8 mouse cellular contexts compared by ENCODE assay signal in genomic region chr4:136144126-136144926, GRCm38 (mm10). TPM values are rescaled to one million over a fixed set of nuclear protein-coding genes. Genes with fewer than 3 reads are reported as not detected.
DNase-seq lines count a peak whose midpoint lies in the region; ATAC-seq and TF ChIP-seq lines count a peak whose summit lies in the region.

No protein-coding gene starts in this region.

- H3K27me3 ChIP-seq in embryonic facial prominence, embryonic 15.5 days, result no peaks in the 10 kb centered on the region
- peaks cover 96% of the 10 kb centered on the region for H3K27me3 ChIP-seq in megakaryocyte, embryonic 14.5 days (replicated peaks)

- no peak for TF ChIP-seq CTCF in layer of hippocampus, adult 2 months (conservative IDR thresholded peaks at IDR 0.05)

- ATAC-seq in embryonic facial prominence, embryonic 15.5 days (ENCODE audit: insufficient number of reproducible peaks, low FRiP score, low TSS enrichment, low read depth), result no peak

- under 1% methylated on average over 50 of the region's 50 CpGs for WGBS in embryonic facial prominence, embryonic 15.5 days

- H3K4me2 ChIP-seq in embryonic facial prominence, embryonic 15.5 days (replicated peaks), result peak overlapping the region; percentile 73

- no peaks in the 10 kb centered on the region for H3K36me3 ChIP-seq in embryonic facial prominence, embryonic 15.5 days
- no peaks in the 10 kb centered on the region for H3K36me3 ChIP-seq in megakaryocyte, embryonic 14.5 days (replicated peaks; ENCODE audit: low read length)

- H3K4me3 ChIP-seq in layer of hippocampus, adult 2 months, result peak overlapping the region; percentile 67
- H3K4me3 ChIP-seq in embryonic facial prominence, embryonic 15.5 days (replicated peaks), result peak overlapping the region; percentile 92
- peak overlapping the region; percentile 87 for H3K4me3 ChIP-seq in megakaryocyte, embryonic 14.5 days (replicated peaks)

- intact Hi-C loops in heart, postnatal 10 days (cut with DNase I), result no loop called here

- H3K27ac ChIP-seq in layer of hippocampus, adult 2 months, result peak overlapping the region; percentile 90
- peak overlapping the region; percentile 98 for H3K27ac ChIP-seq in embryonic facial prominence, embryonic 15.5 days (replicated peaks)

- no peaks in the 10 kb centered on the region for H3K9me3 ChIP-seq in embryonic facial prominence, embryonic 15.5 days (replicated peaks)
- peaks cover 5% of the 10 kb centered on the region; the same call in 1 of the 2 replicates for H3K9me3 ChIP-seq in megakaryocyte, embryonic 14.5 days

- no peak for DNase-seq in layer of hippocampus, adult 2 months (ENCODE audit: low spot score in 2 of 2)
- no peak for DNase-seq in layer of hippocampus, adult 9-11 months
- DNase-seq in heart, postnatal 10 days, result peak; percentile 89 to 90
- DNase-seq in kidney, postnatal 25 days, result peak; percentile 83 to 93
- peak; percentile 38 to 70 for DNase-seq in spleen, postnatal 10 days (ENCODE audit: low spot score in 2 of 2)
- DNase-seq in frontal cortex, postnatal 36 days (ENCODE audit: low spot score in 2 of 2), result no peak

- H3K4me1 ChIP-seq in embryonic facial prominence, embryonic 15.5 days, result peaks cover 76% of the 10 kb centered on the region
- peaks cover 48% of the 10 kb centered on the region for H3K4me1 ChIP-seq in megakaryocyte, embryonic 14.5 days

- H3K9ac ChIP-seq in embryonic facial prominence, embryonic 15.5 days, result peak overlapping the region; percentile 91

RNA-seq across cellular contexts. Expression of gene Id3, which starts 1.0 kb away (rescaled TPM):
- 10 to 100 TPM; 45.1 to 47.4 TPM for total RNA-seq in layer of hippocampus, adult 2 months (2021)
- polyA plus RNA-seq in embryonic facial prominence, embryonic 15.5 days (2015; fragmentation: Nextera tagmentation; extraction: Ambion mirVana), result 432 and 441 TPM in 2 replicates
- total RNA-seq in heart, postnatal 10 days (2021), result 100 to 1,000 TPM; 104 TPM
- polyA plus RNA-seq in megakaryocyte, embryonic 14.5 days (2012; ENCODE audit: insufficient read depth, low replicate concordance), result 13.8 TPM in 1 of 2 replicates, not detected in the other

RNA-seq across cellular contexts. Expression of gene E2f2, which starts 27.9 kb away (rescaled TPM):
- total RNA-seq in layer of hippocampus, adult 2 months (2021), result 1 to 10 TPM in 1 of 2 experiments, under 1 TPM in 1; 0.74 to 1.5 TPM
- 10.1 and 12.5 TPM in 2 replicates for polyA plus RNA-seq in embryonic facial prominence, embryonic 15.5 days (2015; fragmentation: Nextera tagmentation; extraction: Ambion mirVana)
- 1 to 10 TPM; 4.3 to 6.8 TPM for total RNA-seq in heart, postnatal 10 days (2021)
- polyA plus RNA-seq in megakaryocyte, embryonic 14.5 days (2012; ENCODE audit: insufficient read depth, low replicate concordance), result 10.5 and 25.7 TPM in 2 replicates

Comparison
In these comparisons a context has a peak if more than half of its experiments do, and no peak if none do; other contexts are left out.
1. DNase-seq: peak in heart, postnatal 10 days (2 of 2), kidney, postnatal 25 days (2 of 2) and spleen, postnatal 10 days (2 of 2); none in layer of hippocampus, adult 2 months (0 of 2), layer of hippocampus, adult 9-11 months (single experiment) and frontal cortex, postnatal 36 days (0 of 2).
2. Peak in every context shown above with its lines, with median percentiles within 50 percentile points of each other: H3K4me3 ChIP-seq.